Mouse (Mus musculus) ovary, adult 18-20 months (tissue): ENCODE measurements at regions not wholly inside any gene's neighbourhood (a gene's known extent, or its start where the extent isn't known, plus 50 kb on each side); places are given as distances from the start of the nearest gene placed in this dataset.

Source experiments
- DNase-seq: peaks from one replicate; pipeline ENCODE4 v3.0.0; 2022; ENCODE audit warnings: low spot score, mixed read lengths

- DNase-seq = no peak
These were observed 275.8 kb downstream of the Gm19410 start for GRCm38 (mm10) chr8:36041222-36041864.

DNA sequence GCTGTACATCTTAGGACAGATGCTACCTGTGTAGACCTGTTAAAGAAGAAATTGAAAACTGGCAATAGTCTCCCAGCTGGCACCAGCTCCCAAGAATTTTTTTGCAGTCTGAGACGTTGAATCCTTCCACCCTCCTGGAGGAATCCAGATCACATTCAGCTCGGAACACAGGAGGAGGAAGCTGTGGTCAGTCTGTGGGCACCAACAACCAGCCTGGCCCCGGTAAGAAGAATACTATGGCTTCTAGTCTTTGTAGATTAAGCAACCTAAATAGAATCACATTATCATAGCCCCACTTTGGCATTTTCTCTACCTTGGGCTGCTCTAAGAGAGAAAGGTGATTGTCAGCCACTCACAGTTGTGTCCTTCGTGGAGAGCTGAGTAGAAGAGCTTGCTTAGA lies 277.0 kb downstream of the Gm19410 start:
- no peak for DNase-seq
